Mouse (Mus musculus): ENCODE measurements around the gene Lpp. TPM values are rescaled to one million over a fixed set of nuclear protein-coding genes. Genes with fewer than 3 reads are reported as not detected.

The Lpp gene
- total and polyA plus RNA-seq, 3 experiments, result 0.64 to 1.2 (median 0.68) TPM

DNA sequence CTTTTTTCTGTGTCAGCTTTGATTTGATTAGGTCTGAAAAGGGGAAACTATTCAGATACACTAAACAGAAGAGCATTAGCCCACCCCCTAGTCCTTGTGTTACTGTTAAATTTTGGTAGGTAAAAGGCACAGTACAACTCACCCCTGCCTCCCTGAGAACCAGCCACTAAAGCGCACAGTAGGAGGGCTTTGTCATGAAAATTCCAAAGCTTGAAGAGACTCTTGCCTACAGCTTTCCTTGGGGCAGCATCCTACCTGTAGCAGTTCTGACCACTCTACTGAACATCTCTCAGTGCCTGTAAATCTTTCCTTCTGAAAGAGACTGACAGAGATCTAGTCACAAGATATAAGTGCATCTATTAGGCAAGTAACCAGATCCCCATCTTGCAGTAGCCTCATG lies 482.4 kb downstream of the Lpp start:
- dilution Hi-C loops (cut with MboI; ENCODE audit: extremely low pct_ligation_motif_present, extremely low pct_unique_long_range_greater_than_20kb, low sequenced_read_pairs), result no loop called here

DNA sequence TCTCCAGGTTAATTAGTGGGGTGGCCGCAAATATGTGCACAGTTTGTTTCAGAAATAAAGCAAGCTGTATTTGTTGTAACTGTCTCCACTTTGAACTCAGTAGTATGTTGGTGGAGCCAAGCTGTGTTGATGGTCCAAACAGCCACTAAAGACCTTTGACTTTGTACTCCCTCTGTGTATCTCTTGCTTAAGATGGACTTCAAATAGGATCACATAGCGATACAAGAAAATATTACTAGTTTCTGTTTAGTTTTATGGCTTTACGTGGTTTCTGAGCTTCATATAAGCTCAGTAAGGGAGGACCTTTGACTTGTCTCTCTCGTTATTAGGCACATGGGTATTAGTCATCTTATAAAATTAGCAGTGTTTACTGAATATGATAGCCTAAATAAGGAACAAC lies 485.7 kb downstream of the Lpp start:
- in situ Hi-C loops (cut with MboI; ENCODE audit: low pct_ligation_motif_present, low pct_unique_long_range_greater_than_20kb, low sequenced_read_pairs) (no loop called here), dilution Hi-C loops (cut with MboI; ENCODE audit: extremely low pct_ligation_motif_present, extremely low pct_unique_long_range_greater_than_20kb, low sequenced_read_pairs) (no loop called here)
- H3K4me1 ChIP-seq (ENCODE audit: control insufficient read depth in 1 of 2, insufficient read depth in 2 of 2), result peaks cover 0 to 17% of the 10 kb centered on the region in 2 experiments; a peak in 1 of 4 replicates
- no peak for DNase-seq (ENCODE audit: extremely low read depth)
- no peaks in the 10 kb centered on the region for H3K36me3 ChIP-seq (replicated peaks in 1 of 2; ENCODE audit: control insufficient read depth in 1 of 2, insufficient read depth in 1 of 2, low read length in 1 of 2)
- H3K9ac ChIP-seq (ENCODE audit: insufficient read depth, low read depth), result no peak overlapping the region
- TF ChIP-seq ZC3H11A (IDR thresholded peaks at IDR 0.05; ENCODE audit: low read depth, low read length), result no peak
- TF ChIP-seq POLR2AphosphoS2 (IDR thresholded peaks at IDR 0.05; ENCODE audit: low read depth, low read length), result no peak
- TF ChIP-seq USF1 (IDR thresholded peaks at IDR 0.05; ENCODE audit: low read depth, low read length), result no peak
- TF ChIP-seq GABPA (IDR thresholded peaks at IDR 0.05; ENCODE audit: insufficient replicate concordance, low read depth, low read length), result no peak
- no peak for TF ChIP-seq SIN3A (IDR thresholded peaks at IDR 0.05; ENCODE audit: low read length)
- TF ChIP-seq CTCF (conservative IDR thresholded peaks at IDR 0.05 in 1 of 2, IDR thresholded peaks at IDR 0.05 in 1 of 2; ENCODE audit: low read depth in 2 of 2, low read length in 2 of 2), result no peak
- TF ChIP-seq ZKSCAN1 (IDR thresholded peaks at IDR 0.05; ENCODE audit: borderline replicate concordance, low read depth, low read length), result no peak
- TF ChIP-seq CHD1 (IDR thresholded peaks at IDR 0.05; ENCODE audit: low read depth, low read length), result no peak
- no peaks in the 10 kb centered on the region for H3K27me3 ChIP-seq (replicated peaks)
- no peaks in the 10 kb centered on the region for H3K9me3 ChIP-seq (replicated peaks; ENCODE audit: low read length)
- H3K4me2 ChIP-seq (ENCODE audit: insufficient read depth, low read depth, poor library complexity, severe bottlenecking), result no peak overlapping the region
- H3K4me3 ChIP-seq (replicated peaks in 1 of 3; ENCODE audit: low read depth in 2 of 3, low read length in 2 of 3, poor library complexity in 1 of 3), result no peak overlapping the region
- no peaks in the 10 kb centered on the region for H3K79me2 ChIP-seq (replicated peaks; ENCODE audit: control insufficient read depth, extremely low read depth, insufficient read depth, poor library complexity, severe bottlenecking)
- no peak overlapping the region for H3K27ac ChIP-seq (ENCODE audit: insufficient read depth, low read depth)

More for the DNA sequence above, 482.4 kb downstream of the Lpp start:
- in situ Hi-C loops (cut with MboI; ENCODE audit: low pct_ligation_motif_present, low pct_unique_long_range_greater_than_20kb, low sequenced_read_pairs), result no loop called here
- Histone ChIP-seq H3K36me3 (replicated peaks in 1 of 2; ENCODE audit: control insufficient read depth in 1 of 2, insufficient read depth in 1 of 2, low read length in 1 of 2) (peaks cover 0 to 2% of the 10 kb centered on the region in 2 experiments), H3K9ac (ENCODE audit: insufficient read depth, low read depth) (no peak overlapping the region), H3K4me3 (replicated peaks in 1 of 3; ENCODE audit: low read depth in 2 of 3, low read length in 2 of 3, poor library complexity in 1 of 3) (no peak overlapping the region), H3K4me1 (ENCODE audit: control insufficient read depth in 1 of 2, insufficient read depth in 2 of 2) (peaks cover 0 to 16% of the 10 kb centered on the region in 2 experiments; a peak in 1 of 4 replicates), H3K9me3 (replicated peaks; ENCODE audit: low read length) (peaks cover 6% of the 10 kb centered on the region), H3K79me2 (replicated peaks; ENCODE audit: control insufficient read depth, extremely low read depth, insufficient read depth, poor library complexity, severe bottlenecking) (no peaks in the 10 kb centered on the region), H3K4me2 (ENCODE audit: insufficient read depth, low read depth, poor library complexity, severe bottlenecking) (no peak overlapping the region), H3K27me3 (replicated peaks) (no peaks in the 10 kb centered on the region), H3K27ac (ENCODE audit: insufficient read depth, low read depth) (no peak overlapping the region)
- no peak for DNase-seq (ENCODE audit: extremely low read depth)
- TF ChIP-seq KAT2A (IDR thresholded peaks at IDR 0.05; ENCODE audit: insufficient replicate concordance, low read length) (no peak), SMC3 (IDR thresholded peaks at IDR 0.05; ENCODE audit: low read depth, low read length) (no peak), ZKSCAN1 (IDR thresholded peaks at IDR 0.05; ENCODE audit: borderline replicate concordance, low read depth, low read length) (peak; percentile 33; the same call in 1 of the 2 replicates)

DNA sequence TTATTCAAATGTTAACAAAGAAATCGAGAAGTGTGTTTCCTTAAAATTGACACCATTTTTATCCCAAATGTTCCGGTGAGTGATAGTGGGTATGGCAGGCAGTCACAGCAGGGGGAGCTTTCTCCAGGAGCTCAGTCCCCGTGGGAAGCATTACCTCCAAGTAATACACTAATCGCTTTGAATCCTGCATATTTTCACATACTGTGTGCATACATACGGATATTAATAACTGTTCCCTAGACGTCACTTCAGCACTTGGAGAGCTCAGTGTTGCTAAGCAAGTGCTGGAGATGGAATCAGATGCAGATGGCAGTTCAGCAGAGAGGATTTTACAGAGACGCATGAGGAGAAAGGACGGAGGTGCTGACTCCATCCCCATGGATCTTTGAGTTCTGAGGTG lies 487.4 kb downstream of the Lpp start:
- no peak overlapping the region for H3K27ac ChIP-seq (ENCODE audit: insufficient read depth, low read depth)
- dilution Hi-C loops (cut with MboI; ENCODE audit: extremely low pct_ligation_motif_present, extremely low pct_unique_long_range_greater_than_20kb, low sequenced_read_pairs) (no loop called here), in situ Hi-C loops (cut with MboI; ENCODE audit: low pct_ligation_motif_present, low pct_unique_long_range_greater_than_20kb, low sequenced_read_pairs) (loop anchor here (10.0 kb wide), 1 partner anchor 184 kb away; no protein-coding TSS in a partner anchor)
- peaks cover 0 to 10% of the 10 kb centered on the region in 2 experiments; a peak in 1 of 4 replicates for H3K4me1 ChIP-seq (ENCODE audit: control insufficient read depth in 1 of 2, insufficient read depth in 2 of 2)
- no peak overlapping the region for H3K4me3 ChIP-seq (replicated peaks in 1 of 3; ENCODE audit: low read depth in 2 of 3, low read length in 2 of 3, poor library complexity in 1 of 3)
- no peaks in the 10 kb centered on the region for H3K79me2 ChIP-seq (replicated peaks; ENCODE audit: control insufficient read depth, extremely low read depth, insufficient read depth, poor library complexity, severe bottlenecking)
- H3K36me3 ChIP-seq (replicated peaks in 1 of 2; ENCODE audit: control insufficient read depth in 1 of 2, insufficient read depth in 1 of 2, low read length in 1 of 2), result no peaks in the 10 kb centered on the region
- H3K27me3 ChIP-seq (replicated peaks), result no peaks in the 10 kb centered on the region
- H3K9me3 ChIP-seq (replicated peaks; ENCODE audit: low read length), result no peaks in the 10 kb centered on the region
- no peak for DNase-seq (ENCODE audit: extremely low read depth)
- H3K9ac ChIP-seq (ENCODE audit: insufficient read depth, low read depth), result no peak overlapping the region
- H3K4me2 ChIP-seq (ENCODE audit: insufficient read depth, low read depth, poor library complexity, severe bottlenecking), result no peak overlapping the region
- TF ChIP-seq EP300 (IDR thresholded peaks at IDR 0.05; ENCODE audit: low read length), result no peak
- no peak for TF ChIP-seq JUND (conservative IDR thresholded peaks at IDR 0.05; ENCODE audit: low read depth, low read length)
- TF ChIP-seq CHD2 (IDR thresholded peaks at IDR 0.05; ENCODE audit: low read length), result no peak
- TF ChIP-seq MEF2A (IDR thresholded peaks at IDR 0.05; ENCODE audit: borderline replicate concordance, low read depth, low read length), result no peak
- no peak for TF ChIP-seq MAZ (IDR thresholded peaks at IDR 0.05; ENCODE audit: low read depth, low read length)
- no peak for TF ChIP-seq ZNF384 (IDR thresholded peaks at IDR 0.05; ENCODE audit: low read depth, low read length)
- TF ChIP-seq IRF4 (IDR thresholded peaks at IDR 0.05; ENCODE audit: low read depth, low read length), result no peak
- TF ChIP-seq RAD21 (IDR thresholded peaks at IDR 0.05; ENCODE audit: low read depth, low read length), result no peak
- TF ChIP-seq JUN (IDR thresholded peaks at IDR 0.05; ENCODE audit: insufficient read depth, low read depth, low read length), result no peak
- TF ChIP-seq MYC (IDR thresholded peaks at IDR 0.05; ENCODE audit: low read depth, low read length), result no peak
- no peak for TF ChIP-seq E2F4 (IDR thresholded peaks at IDR 0.05; ENCODE audit: insufficient replicate concordance, low read depth, low read length)
- no peak for TF ChIP-seq NRF1 (IDR thresholded peaks at IDR 0.05; ENCODE audit: low read depth, low read length)
- TF ChIP-seq BHLHE40 (IDR thresholded peaks at IDR 0.05; ENCODE audit: low read depth, low read length), result no peak
- TF ChIP-seq TBP (conservative IDR thresholded peaks at IDR 0.05; ENCODE audit: low read depth, low read length), result no peak
- TF ChIP-seq HCFC1 (IDR thresholded peaks at IDR 0.05; ENCODE audit: low read depth, low read length), result no peak
- no peak for TF ChIP-seq ZC3H11A (IDR thresholded peaks at IDR 0.05; ENCODE audit: low read depth, low read length)
- no peak for TF ChIP-seq ELF1 (IDR thresholded peaks at IDR 0.05; ENCODE audit: low read depth, low read length)

Data from CH12.LX (cell line).